Mouse (Mus musculus) testis, adult 2 months (tissue): ENCODE data around the gene Pik3ca.

Experiments used
- CTCF ChIP-seq: fragments of 200-500 bp; IDR thresholded peaks from 2 replicates; pipeline ENCODE4 v1.5.1; 2012; ENCODE audit warnings: low read depth, mild to moderate bottlenecking, inconsistent platforms, low read length, moderate library complexity; ENCODE audit not compliant: control insufficient read depth, insufficient read depth, insufficient replicate concordance
- POLR2A ChIP-seq: fragments of 200-500 bp; IDR thresholded peaks from 2 replicates; pipeline ENCODE4 v1.6.1; 2012; ENCODE audit warnings: low read depth, mild to moderate bottlenecking, inconsistent platforms, low read length, moderate library complexity; ENCODE audit not compliant: control insufficient read depth

DNA sequence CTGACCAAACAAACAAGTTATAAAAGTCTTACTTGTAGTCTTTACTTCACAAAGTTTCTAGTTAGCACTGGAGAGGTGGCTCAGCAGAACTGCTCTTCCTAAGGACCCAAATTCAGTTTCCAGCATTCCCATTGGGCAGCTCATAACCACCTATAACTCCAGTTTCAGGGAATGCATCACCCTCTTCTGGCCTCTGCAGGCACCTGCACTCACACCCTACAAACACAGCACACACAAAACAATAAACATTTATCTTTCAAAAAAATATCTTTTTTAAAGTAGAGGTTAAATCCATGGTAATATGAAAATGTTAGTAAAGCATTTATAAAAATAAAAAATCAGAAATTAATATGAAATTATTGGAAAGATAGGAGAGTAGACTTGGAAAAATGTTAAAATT lies 44.2 kb downstream of the Pik3ca start:
- TF ChIP-seq CTCF (no peak), POLR2A (no peak)
